Mouse (Mus musculus) MEL-GATA-1-ER (cell line): Measurements from ENCODE around the gene Saa4.
"Not testable (repeated sequence)": the region's sequence is repeated elsewhere in the genome, so short reads cannot be mapped to it uniquely, and the experiment has no call there.

Experiments
- DNase-seq: peaks from one replicate; pipeline ENCODE4 v3.0.0-alpha.2; 2012; ENCODE audit warnings: low read depth; ENCODE audit errors: extremely low read depth

The Saa4 gene

DNA sequence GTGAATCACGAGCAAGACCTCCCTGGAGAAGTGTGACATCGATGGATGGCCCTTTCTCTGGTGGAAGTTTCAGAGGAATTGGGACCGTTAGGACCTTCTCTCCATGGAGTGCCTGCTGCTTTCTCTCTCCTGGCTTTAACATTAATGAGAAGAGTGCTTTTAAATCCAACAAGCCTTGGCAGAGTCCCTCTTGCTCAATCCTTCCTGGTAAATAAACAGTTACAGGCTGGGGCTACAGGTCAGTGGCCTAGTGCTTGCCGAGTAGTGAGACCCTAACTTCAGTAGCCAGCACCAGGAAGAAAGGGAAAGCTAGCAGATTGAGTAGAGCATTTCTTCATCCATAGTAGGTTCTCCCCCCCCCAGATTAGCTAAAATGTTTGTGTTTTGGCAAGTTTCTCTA lies at the start of gene Saa4:
Saa4 (minus strand) TSS at position 146 of the 400 bp plus-strand sequence.
- no peak for DNase-seq

GRCm38 (mm10) chr7:46770706-46771105 lies 38.3 kb upstream of the Saa4 start:
- DNase-seq = no peak

GRCm38 (mm10) chr7:46768451-46768850 lies 36.0 kb upstream of the Saa4 start:
- no peak for DNase-seq

DNA sequence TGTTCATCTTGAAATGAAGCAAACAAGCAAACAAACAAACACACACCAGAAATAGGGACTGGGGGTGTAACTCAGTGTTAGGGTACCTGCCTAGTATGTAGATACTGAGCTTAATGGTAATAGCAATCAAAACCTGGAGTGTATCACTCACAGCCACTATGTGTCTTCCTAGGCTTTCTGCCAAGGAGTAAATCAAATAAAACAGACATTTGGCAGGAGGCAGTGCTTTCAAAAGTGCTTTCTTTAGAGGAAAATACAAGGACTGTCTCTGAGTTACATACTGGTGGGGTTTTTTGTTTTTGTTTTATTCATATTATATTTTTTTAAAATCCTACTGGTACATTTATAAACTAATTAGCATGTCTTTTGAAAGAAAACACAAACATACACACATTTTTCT lies 35.0 kb upstream of the Saa4 start:
- no peak for DNase-seq

GRCm38 (mm10) chr7:46764672-46765071 lies 32.3 kb upstream of the Saa4 start:
- DNase-seq = no peak

DNA sequence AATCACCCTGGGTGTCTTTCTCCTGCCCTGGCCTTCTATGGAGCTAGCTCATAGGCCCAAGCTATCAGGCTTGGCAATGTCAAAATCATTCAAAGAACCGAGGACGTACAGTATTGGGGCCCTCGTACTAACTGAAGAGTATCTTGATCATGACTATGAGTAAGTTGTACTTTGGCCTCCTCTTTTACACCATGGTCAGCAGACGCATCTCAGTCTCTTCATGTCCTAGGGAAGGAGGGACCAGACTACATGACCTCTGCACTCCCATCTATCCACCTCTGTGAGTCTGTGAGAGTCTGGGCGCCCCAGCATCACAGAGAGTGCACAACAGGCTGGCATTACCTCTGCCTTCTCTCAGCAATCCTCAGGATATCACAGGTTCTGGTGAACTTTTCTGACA lies 30.2 kb upstream of the Saa4 start:
- no peak for DNase-seq

DNA sequence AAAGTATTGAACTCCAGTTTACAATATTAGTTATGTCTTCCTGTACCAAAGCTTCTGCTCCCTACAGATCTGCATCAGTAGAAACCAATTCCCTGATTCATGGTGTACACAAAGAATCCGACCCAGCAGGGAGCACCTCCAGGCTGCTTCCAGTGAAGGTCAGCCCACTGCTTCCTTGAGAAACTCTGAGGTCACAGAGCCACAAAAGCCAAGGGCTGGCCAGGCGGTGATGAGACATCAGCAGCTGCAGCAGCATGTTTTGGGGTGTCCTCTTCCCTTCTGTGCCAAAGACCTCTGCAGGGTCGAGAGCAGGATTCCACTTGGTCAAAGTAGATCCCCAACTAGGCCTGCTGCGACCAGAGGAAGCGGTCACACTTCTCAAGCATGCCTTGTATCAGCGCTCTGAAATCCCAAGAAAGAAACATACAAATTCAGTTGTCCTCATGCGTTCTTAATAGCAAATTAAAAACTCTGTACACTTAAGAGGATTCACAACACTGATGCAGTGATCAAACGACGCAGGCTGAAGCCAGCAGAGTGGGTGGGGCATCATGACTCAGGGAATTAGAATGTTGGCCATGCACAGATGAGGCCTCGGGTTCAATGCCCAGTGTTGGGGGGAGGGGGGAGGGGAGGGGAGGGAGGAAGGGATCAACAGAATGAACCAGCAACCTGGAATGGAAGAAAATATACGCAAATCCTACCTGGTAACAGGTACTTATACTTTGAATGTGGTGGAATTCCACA lies 28.8 kb upstream of the Saa4 start:
- DNase-seq = no peak

GRCm38 (mm10) chr7:46751490-46751889 lies 19.1 kb upstream of the Saa4 start, which contains the start of gene Saa2:
Saa2 (plus strand) TSS chr7:46751790.
- no peak for DNase-seq

GRCm38 (mm10) chr7:46748459-46748858 lies 16.1 kb upstream of the Saa4 start:
- no peak for DNase-seq

GRCm38 (mm10) chr7:46746381-46746780 lies 14.0 kb upstream of the Saa4 start:
- no peak for DNase-seq

GRCm38 (mm10) chr7:46745816-46746215 lies 13.4 kb upstream of the Saa4 start:
- no peak for DNase-seq

GRCm38 (mm10) chr7:46742880-46743279 lies 10.5 kb upstream of the Saa4 start, which contains the start of gene Saa1:
Saa1 (minus strand) TSS chr7:46742980.
- DNase-seq = not testable (repeated sequence)

- not testable (repeated sequence) for DNase-seq
Observed at GRCm38 (mm10) chr7:46740041-46740440, 7.6 kb upstream of the Saa4 start.

- no peak for DNase-seq
Observed at GRCm38 (mm10) chr7:46738561-46739460, 6.4 kb upstream of the Saa4 start.

DNA sequence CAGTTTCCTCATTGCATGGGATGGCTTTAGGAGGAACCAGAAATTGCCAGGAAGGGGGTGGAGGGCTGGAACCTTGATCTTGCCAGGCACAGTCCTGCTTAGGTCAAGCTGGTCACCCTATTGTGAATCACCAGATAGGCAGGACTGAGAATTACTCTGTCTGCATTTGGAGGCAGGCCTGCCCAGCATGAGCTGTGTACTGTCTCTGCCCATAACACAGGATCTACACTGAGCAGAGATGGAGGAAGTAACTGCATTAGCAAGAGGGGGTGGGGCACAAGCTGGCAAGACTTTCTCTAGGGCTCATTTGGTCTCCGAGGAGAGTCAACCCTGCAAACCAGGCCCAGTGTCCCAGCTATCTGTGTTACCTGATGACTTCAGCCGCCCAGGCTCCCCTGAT lies 2.6 kb upstream of the Saa4 start:
- DNase-seq = no peak

- DNase-seq = no peak
Observed at GRCm38 (mm10) chr7:46727584-46727983, 4.8 kb downstream of the Saa4 start.

- no peak for DNase-seq
Observed at GRCm38 (mm10) chr7:46724396-46724795, 8.0 kb downstream of the Saa4 start.

DNA sequence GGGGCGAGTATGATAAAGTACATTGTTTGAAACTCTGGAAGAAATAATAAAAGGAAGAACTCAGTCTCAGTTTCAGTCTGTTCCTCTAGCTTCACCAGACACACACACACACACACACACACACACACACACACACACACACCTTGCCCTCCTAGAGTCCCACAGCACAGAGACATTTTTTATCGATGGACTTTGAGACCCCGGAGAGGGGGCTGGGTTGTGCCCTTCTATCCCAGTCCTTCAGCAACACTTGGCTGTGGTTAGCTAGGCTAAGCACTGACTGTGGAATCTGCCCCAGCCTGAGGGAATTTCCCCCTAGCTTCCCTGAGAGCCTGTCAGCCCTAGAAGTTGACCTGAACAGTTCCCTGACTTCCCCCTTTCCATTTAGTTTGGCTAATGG lies 8.6 kb downstream of the Saa4 start:
- DNase-seq = no peak

GRCm38 (mm10) chr7:46723354-46723753 lies 9.0 kb downstream of the Saa4 start:
- no peak for DNase-seq

DNA sequence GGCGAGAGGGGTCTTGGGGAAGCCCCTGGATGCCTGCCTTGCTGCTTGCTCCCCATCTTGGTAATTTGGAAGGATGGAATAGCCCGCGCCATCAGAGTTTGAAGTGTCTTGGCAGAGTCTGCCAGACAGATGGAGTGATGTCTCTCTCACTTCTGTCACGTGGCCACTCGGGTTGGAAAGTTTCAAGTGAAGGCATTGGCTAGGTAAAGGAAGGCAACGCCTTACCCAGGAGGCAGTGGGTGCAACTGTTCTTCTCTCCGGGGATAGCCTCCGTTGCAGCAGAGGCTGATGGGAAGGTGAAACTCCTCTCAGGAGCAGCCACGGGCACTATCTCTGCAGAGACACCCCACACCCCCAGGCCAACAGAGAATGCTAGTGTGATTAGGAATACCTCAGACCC lies 11.9 kb downstream of the Saa4 start:
- DNase-seq = no peak

GRCm38 (mm10) chr7:46719526-46719925 lies 12.9 kb downstream of the Saa4 start:
- no peak for DNase-seq

DNA sequence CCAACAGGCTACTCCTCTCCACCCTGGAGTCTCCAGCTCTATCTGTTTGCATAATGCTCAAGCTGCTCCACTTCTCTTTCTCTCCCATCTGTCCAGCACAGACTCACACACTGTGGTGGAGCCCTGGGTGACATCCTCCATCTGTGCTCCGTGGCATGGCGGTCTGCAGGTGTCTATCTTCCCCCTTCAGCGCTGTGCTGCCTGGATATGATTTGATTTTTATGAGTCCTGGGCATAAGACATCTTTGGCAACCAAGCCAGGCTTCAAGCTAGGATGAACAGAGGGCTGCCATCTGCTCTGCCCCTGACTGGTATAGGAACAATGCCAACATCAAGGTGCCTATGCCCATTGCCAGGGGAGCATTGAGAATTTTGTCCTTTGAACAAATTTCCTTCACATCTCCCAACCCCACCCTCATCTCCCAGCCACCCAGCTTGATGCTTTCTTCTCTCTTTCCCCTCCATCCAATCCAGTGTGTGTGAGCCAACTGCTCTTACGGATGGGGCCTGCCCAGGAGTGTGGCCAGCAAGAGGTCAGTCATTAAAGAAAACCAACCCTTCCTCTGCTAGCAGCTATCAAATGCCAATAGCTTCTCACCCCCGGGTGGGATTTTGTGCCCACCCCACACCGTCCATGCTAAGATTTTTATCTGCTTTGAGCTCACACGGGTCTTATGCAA lies 13.7 kb downstream of the Saa4 start:
- DNase-seq = no peak
